Mouse (Mus musculus) thymus, postnatal 36 days (tissue): ENCODE measurements around the gene Coa3.
"Not testable (repeated sequence)": the region's sequence is repeated elsewhere in the genome, so short reads cannot be mapped to it uniquely, and the experiment has no call there.

Experiments
- DNase-seq, 2 experiments: peaks; one replicate each; pipeline ENCODE4 v3.0.0; 2022; ENCODE audit warnings: mixed read lengths in 2 of 2

The Coa3 gene

DNA sequence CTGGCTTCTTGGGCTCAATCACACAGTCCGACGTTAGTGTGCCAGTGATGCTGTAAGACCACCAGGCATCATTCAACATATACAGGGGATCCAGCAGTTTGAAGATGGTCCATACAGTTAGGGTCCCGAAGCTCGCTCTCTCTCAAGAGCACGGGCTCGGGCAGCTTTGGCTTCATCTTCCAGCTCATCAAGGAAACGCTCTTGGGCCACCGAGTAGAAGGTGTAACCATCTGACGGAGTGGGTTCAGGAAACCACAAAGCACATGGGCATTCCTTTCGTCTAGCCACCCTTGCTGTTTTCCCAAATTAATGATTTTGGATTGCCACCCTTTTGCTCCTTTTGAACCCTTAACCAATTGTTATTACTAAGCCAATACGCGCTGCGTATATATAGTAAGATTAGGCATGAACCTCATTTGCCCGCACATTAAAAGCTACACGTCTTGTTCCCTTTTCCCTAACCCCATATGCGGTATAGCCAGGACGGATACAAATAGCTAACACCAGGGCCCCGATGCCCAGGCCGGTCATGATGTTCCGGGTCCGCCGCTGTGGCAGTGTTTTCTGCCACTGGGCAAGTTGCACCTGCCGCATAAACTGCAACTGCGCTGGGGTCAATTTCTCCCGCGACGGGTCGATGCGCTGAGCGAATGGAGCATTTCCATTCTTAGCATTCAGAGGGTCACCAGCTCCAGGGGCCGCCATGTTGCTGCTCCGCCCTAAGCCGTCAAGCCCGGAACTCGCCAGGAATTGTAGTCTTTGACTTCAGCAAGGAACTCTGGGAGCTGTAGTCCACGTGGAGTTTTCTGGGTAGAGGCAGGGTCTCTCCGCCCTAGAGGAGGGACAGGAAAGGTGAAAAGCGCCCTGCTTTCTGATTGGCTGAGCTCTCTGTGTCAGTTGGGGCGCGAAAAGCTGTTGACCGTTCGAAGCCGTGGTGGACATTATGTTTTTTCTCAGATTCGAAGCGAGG, at the start of gene Coa3, which contains the start of gene Cntd1:
Gene Coa3 (minus strand): TSS at position 892 of the 970 bp plus-strand sequence.
Gene Cntd1 (plus strand): TSS at position 790 of the 970 bp plus-strand sequence.
- peak; percentile 79 to 87 for DNase-seq

GRCm38 (mm10) chr11:101327311-101327710, 48.4 kb upstream of the Coa3 start:
- DNase-seq: no peak

- no peak for DNase-seq
Observed at GRCm38 (mm10) chr11:101326147-101326546, 47.2 kb upstream of the Coa3 start.

- DNase-seq: not testable (repeated sequence)
Observed at GRCm38 (mm10) chr11:101325201-101325600, 46.3 kb upstream of the Coa3 start.

GRCm38 (mm10) chr11:101324763-101325162, 45.8 kb upstream of the Coa3 start, which contains the start of gene Aoc2:
Gene Aoc2, plus strand, starts transcription at chr11:101325063.
- no peak for DNase-seq

- peak; percentile 41 to 54 for DNase-seq
Observed at GRCm38 (mm10) chr11:101323609-101324008, 44.7 kb upstream of the Coa3 start.

GRCm38 (mm10) chr11:101316501-101316917, 37.6 kb upstream of the Coa3 start:
- no peak for DNase-seq

DNA sequence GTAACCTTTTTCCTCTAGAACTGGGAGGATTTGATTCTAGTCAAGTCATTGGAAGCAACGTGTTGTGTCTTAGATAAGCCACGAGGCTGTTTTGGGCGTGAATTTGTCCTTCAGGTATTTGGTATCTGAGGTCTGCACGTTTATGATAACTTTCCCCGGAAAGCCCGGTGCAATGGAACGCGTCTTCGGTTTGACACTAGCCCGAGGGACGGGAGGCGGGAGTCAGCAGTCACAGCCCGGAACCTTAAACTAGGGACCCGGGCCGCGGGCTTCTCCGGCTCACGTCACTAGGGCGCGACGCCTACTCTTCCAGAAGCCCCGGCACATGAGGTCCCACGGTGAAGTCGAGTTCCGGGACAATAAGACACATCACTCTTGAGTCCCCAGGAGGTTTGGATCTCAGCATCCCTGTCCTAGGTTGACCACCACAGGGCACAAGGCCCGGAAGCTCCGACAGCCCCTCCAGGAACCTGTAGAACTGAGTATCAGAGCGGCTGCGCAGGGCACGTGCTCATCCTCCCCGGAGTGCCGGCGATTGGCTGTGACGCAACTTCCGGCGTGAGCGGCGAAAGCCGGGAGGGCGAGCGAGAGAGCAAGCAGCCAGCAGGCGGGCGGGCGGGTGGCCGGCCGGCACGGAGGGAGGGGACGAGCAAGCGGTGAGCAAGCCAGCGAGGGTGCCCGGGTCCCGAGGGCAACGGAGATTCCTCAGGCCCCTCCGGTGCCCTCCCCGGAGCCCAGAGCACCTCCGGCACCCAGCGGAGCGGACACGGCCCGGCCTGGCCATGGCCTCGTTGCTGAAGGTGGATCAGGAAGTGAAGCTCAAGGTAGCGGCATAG, 37.0 kb upstream of the Coa3 start, which contains the start of gene Psme3:
Gene Psme3 (plus strand): TSS at position 549 of the 836 bp plus-strand sequence.
- DNase-seq: peak; percentile 90

DNA sequence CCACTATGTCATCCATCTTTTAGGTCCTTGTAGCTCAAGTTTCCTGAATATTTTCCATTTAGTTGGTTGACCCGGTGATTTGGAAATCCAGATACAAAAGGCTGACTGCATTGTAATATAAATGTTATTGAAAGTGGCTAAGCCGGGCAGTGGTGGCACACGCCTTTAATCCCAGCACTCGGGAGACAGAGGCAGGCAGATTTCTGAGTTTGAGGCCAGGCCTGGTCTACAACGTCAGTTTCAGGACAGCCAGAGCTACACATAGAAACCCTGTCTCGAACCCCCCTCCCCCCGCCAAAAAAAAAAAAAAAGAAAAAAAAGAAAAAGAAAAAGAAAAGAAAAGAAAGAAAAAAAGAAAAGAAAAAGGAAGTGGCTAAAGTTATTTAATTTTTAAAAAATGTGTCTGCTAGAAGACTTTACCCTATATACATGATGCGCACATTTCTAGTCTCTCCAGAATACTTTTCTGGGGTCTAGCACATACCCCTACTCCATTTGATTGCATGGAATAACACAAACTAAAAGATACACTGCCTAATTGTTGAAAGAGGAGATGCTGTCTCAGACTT, 36.3 kb upstream of the Coa3 start:
- no peak for DNase-seq

DNA sequence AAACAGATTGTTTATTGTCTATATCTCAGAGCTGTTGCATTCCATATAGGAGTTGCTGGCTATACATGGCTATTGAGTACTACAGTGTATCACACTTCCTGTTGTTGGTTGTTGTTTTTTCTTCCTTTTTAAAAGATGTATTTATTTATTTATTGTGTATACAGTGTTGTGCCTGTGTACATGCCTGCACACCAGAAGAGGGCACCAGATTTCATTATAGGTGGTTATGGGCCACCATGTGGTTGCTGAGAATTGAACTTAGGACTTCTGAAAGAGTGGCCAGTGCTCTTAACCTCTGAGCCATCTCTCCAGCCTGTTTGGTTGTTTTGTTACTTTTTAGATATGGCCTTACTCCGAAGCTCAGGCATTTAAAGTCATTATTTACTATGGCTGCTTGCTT, 35.7 kb upstream of the Coa3 start:
- DNase-seq: no peak

DNA sequence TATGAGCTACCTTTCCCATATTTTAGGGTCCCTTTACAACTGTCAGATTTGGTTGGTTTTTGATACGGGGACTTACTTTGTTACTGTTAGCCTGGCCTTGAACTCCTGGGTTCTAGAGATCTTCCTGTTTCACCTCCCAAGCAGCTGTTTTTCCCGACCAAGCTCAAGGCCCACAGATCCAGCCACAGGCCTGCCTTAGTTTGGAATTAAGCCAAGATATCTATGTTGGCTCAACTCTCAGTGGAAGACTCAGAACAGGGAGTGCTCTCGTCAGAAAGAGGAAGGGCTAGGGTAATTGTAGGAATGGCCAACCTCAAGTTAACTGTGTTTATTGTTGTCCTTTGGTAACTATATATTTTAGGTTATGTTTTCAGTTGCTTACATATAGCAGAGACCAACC, 33.2 kb upstream of the Coa3 start:
- no peak for DNase-seq

- no peak for DNase-seq
Observed at GRCm38 (mm10) chr11:101311083-101311482, 32.2 kb upstream of the Coa3 start.

GRCm38 (mm10) chr11:101307744-101308143, 28.8 kb upstream of the Coa3 start:
- DNase-seq: no peak

GRCm38 (mm10) chr11:101302004-101302798, 23.3 kb upstream of the Coa3 start, which contains the start of gene Becn1:
Gene Becn1, minus strand, starts transcription at chr11:101302286.
- DNase-seq: peak; percentile 89 to 90

- no peak for DNase-seq
Observed at GRCm38 (mm10) chr11:101301299-101302003, 22.5 kb upstream of the Coa3 start.

DNA sequence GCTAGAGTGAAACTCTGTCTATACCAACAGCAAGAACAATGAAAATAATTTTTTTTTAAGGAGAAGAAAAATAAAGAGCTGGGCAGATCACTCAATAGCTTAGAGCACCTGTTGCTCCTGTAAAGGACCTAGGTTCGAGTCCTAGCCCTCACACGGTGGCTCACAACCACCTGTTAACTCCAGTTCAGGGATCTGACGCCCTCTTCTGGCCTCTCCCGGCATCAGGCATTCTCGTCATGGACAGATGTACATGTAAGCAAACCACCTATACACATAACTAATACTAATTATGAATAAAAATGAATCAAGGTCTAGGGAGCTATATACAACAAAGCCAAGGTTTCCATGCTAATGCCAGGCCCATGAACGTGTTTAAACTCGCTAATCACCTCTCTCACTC, 22.0 kb upstream of the Coa3 start:
- no peak for DNase-seq

GRCm38 (mm10) chr11:101295191-101295590, 16.3 kb upstream of the Coa3 start:
- no peak for DNase-seq

GRCm38 (mm10) chr11:101291231-101291630, 12.3 kb upstream of the Coa3 start:
- no peak for DNase-seq

DNA sequence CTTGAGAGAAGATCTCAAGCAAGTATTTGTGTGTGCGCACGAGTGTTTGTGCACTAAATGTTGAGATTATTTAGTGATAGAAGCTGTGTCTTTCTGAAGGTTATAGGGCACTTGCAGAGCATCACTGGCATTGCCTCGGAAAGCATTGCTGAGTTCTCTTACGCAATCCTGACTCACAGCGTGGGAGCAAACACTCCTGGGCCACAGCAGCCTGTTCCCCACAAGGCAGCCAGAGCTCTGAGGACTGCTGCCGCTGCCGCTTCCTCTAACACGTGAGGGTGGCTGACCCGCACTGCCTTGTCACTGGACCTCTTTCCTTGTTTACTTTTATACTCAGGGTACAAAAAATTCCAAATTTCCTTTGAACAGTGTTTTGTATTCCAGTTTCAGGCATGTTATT, 8.4 kb upstream of the Coa3 start:
- no peak for DNase-seq

- no peak for DNase-seq
Observed at GRCm38 (mm10) chr11:101283805-101284204, 4.9 kb upstream of the Coa3 start.

- DNase-seq: no peak
Observed at GRCm38 (mm10) chr11:101282896-101283295, 4.0 kb upstream of the Coa3 start.
